Mouse (Mus musculus) layer of hippocampus, postnatal 10 days (tissue): ENCODE results near the gene Samd4b. TPM values are rescaled to one million over a fixed set of nuclear protein-coding genes. Genes with fewer than 3 reads are reported as not detected.

ENCODE experiments used
- DNase-seq, 2 experiments: peaks; one replicate each; pipeline ENCODE4 v3.0.0; 2021; ENCODE audit warnings: low spot score in 2 of 2
- total RNA-seq, 2 experiments: library from RNA; stranded (reverse); gene quantifications; 2 replicates each; pipeline ENCODE4 v1.2.3; 2021

The Samd4b gene
- total RNA-seq, 2 experiments from 2014 or later: 58.4 to 61.9 TPM

DNA sequence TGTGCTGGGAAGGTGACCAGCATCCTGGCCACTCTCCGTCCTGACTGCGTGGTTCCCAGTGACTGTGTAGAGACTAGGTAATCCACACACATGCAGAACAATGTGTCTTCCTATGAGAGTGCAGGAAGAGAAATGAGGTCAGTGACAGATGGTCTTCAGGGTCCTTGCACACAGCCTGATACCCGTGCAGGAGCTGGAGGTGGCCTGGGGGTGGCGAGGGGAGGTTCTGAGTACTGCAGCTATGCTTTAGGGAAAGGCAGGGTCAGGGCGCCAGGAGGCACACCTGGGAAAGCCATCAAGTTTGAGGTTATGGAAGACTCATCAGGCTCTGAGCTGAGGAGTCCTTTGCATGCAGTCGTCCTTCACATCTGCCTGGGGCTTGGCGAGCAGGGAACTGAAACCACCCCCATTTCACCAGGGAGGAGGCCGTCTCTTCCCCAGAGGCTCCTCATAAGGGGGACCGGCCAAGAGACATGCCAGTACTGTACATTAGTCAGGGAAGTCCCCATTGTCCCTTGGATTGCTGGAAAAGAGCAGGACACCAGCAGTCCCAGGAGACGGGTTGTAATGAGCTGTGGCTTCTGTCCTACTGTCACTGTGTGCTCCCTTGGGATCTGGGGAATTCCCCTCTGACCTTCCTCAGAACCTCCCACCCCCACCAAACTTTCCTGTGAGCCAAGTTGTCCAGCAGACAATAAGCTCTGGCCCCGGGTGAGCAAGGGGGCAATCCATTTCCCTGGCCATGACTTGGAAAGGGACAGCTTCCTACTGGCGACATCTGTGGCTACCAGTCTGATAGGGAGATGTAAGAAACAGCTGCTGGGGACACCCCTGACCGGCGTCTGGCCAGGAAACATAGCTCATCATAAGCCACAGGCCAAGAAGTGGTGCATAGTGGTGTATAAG lies 4.5 kb downstream of the Samd4b start:
- peak in 1 of 2 experiments; percentile 14 for DNase-seq

DNA sequence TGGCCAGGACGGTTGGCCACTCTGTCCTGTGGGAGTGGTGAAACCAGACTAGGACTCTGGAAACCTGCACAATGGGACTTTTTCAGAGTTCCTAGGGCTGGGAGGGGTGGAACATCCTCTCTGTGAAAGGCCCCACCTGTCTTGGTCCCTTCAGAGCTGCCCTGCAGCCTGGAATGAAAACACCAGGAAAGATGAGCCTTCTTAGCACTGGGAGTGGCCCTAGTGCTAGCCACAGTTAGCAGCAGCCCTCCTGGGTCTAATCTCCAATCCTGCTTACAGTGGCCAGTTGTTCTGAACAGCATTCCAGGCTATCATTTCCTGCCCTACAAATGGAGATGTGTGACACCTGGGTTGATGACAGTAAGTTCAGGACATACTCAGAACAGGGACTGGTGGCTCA lies 6.1 kb downstream of the Samd4b start:
- DNase-seq: no peak

DNA sequence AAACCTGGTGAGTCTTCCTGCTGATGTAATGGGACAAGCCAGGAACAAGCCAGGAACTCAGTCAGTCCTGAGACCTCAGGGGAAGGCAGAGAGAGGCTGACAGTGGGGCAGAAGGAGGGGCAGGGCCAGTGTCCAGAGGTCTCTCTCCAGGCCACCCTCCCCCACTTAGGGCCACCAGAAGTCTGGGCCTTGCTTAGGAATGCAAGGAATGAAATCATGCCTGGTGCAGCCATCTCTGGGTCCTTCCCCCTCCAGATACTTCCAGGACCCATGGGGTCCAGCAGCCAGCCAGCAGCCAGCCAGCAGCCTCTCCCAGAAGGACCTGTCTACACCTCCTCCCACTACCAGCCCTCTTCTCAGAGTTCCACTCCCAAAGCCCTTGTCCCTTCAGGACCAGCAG lies 10.3 kb downstream of the Samd4b start:
- DNase-seq: no peak

DNA sequence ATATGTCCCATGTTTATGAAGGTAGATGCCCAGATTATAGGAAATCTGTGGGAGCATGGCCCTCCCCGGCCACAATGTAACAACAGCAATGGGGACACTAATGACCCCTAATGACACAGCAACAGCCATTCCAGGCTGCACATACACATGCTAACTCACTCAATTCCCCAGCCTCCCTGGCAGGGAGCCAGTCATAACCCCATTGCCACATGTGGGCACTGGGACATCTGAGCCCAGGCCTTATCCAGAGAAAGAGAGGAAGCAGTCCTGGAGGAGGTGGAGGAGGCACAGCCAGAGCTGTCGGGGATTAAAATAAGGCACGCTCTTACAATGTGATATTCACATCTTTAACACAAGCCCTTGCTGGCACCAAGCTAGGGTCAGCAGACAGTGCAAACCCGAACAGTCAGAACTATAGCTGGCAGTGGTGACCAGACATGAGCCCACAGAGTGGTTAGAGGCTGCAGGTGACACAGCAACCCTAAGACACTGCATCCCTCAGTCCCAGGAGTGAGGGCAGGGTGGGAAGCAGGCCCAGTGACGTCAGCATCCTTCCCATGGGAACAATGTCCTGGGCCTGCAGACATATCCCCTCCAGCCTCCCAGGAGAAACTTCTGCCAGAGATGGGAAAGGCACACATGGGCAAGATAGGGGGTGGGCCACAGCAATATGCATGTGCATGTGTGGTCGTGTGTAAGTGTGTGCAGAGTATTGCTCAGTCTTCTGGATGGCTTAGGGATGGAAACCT lies 11.1 kb downstream of the Samd4b start:
- DNase-seq: no peak

DNA sequence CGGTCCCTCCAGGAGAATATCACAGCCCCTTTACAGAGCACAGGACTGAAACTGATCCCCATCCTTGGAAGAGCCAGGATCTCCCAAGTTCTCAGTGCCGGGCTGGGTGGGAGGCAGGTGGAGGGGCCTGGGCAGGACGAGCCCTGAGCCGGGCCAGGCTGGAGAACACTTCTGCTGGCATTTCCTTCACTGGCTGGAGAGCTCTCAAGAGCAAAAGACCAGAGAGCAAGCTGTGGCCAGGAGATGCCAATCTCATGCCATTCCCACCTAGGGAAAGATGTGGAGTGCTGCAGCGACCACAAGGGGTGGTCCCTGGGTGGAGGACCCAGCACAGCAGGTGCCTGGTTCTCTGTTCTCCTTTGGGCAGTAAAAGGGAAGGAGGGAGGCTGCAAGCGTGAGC lies 12.9 kb downstream of the Samd4b start:
- no peak for DNase-seq

DNA sequence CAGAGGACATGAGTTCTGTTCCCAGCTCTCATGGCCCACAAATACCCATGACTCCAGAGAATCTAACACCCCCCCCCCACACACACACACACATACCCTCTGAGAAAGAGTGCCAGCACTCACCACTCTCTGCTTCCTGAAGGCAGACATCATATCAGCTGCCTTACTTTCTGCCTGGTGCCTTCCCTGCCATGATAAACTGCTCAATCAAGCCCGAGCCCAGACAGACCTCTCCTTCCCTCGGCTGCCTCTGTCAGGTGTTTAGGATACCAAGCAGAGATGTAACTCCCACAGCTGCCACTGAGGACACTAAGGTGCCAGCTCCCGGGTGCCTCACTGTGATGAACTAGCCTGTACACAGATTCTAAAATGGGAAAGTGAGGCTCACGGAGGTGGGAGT lies 13.5 kb downstream of the Samd4b start:
- DNase-seq: no peak

DNA sequence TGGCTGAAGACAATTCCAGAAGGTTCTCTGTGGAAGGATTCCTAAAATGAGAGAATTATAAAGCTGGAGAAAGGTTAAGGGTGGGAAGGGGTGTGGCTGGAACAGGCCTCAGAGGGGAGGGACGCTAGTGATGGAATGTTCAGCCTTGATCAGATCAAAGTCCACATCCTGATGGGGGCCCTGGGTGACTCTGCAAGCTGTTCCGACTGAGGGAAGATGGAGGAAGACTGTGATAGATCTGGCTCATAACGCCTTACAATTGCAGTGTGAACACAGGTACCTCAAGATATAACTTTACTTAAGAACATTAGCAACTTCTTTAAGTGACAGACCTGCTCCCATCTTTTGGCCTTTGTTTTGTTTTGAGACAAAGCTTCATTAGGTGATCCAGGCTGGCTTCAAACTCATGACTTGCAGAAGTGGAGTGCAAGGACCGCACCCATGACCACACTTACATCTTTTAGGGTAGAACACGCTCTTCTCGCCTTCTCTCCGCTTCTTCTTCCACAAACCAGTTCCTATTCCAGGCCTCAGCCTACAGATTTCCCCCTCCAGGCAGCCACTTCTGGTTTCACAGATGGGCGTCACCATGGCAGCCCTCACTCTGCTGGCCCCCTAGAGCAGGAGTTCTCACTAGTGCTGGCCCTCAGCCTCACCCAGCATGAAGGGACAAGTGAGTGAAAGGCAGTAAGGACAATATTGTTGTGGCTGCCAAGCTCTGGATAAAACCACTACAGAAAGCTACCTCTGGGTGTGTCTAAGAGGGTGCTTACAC lies 14.2 kb downstream of the Samd4b start:
- no peak for DNase-seq

DNA sequence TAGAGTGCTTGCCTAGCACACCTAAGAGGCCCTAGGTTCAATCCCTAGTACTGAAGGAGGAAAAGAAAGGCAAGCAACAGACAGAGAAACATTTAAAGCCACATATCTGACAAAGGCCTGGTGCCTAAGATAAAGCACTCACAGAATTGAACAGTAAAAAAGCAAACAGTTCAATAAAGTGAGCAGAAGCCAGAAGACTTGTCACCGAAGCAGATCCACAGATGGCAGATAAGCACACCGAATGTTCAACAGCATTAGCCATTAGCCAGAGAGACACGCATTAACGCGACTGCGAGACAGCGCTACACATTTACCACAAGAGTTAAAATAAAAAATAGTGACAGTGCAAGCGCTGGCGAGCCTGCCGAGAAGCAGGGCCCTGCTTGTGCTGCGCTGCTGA lies 15.1 kb downstream of the Samd4b start:
- no peak for DNase-seq

DNA sequence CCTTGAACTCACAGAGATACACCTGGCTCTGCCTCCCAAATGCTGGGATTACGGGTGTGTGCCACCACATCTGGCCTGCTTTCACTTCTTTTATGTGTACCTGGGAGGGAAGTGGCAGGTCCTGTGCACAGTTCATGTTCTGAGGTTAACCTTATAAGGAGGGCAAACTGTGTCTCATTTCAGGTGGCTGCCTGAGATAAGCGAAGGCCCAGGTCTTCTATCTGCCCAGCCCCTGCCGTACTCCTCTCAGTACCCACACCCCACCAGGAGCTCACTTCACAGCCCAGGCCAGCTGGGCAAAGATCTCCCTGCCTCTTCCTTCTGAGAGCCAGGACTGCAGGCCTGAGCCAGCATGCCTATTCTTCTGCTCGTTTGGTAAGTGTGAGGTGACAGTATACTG lies 16.2 kb downstream of the Samd4b start:
- no peak for DNase-seq

DNA sequence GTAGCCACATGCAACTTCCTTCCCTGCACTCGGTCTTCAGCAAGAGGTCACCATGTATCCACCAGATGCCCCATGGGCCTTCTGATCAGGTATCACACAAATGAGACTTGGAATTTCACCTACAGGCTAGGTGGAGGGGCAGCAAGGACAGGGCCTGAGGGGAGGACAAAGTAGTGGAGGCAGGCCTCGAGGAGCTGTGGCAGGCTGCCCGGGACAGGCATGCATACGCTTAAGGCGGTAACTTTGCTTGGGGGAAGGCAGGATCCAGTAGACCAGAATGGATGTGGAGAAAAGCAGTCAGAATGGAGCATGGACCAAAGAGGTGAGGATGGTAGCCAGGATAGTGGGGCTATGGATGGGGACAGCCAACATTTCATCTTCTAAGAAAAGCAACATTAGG lies 18.1 kb downstream of the Samd4b start:
- no peak for DNase-seq

DNA sequence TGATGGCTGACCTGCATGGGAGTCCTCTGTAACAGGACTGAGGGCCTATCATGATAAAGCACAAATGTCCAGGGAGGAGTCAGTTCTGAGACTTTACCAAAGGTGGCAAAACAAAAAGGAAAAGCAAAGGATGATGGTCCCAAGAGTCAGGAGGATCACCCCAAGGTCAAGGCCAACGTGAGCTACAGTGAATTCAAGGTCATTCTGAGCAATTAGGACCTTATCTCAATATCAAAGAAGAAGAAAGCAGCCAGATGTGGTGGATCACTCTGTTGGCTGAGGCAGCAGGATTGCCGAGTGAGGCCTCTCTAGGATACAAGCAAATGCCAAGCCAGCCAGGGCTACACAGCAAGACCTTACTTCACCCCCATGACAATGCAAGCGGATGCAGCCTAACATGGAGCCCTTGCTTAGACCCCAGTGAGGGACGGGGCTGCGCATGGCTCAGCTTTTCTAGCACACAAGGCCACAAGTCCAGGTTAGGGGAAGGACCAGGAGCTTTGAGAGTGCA lies 19.3 kb downstream of the Samd4b start:
- no peak for DNase-seq

DNA sequence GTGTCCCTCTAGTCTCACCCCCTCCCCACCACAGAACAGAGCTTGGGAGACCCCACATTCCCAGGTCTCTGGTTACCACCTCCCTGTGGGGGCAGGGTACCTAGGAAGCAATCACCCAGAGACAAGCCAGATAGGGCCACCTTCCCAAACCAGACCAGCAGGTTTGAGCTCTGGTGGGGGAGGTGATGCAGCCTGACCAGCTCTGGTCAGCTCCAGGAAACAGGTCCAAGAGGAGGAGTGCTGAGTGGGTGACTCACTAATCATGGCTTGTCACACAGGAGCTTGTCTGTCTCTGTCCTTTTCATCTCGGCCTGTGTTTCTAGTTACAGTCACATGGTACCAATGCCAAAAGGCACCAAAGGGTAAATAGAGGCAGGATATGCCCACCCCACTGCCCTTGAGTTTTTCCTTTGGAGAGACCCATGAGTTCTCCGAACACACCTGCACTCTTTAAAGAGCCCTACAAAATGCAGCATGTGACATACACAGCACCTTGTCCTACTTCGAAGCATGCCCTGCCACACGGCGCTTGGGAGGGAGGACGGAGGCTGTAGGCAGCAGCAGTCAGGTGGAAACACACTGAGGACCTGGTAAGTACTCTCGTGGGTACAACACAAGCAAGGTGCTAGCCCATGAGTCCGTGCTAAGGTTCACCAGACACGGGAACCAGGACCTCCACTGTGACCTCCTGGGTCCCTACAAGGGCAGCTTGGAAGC lies 20.0 kb downstream of the Samd4b start:
- no peak for DNase-seq

DNA sequence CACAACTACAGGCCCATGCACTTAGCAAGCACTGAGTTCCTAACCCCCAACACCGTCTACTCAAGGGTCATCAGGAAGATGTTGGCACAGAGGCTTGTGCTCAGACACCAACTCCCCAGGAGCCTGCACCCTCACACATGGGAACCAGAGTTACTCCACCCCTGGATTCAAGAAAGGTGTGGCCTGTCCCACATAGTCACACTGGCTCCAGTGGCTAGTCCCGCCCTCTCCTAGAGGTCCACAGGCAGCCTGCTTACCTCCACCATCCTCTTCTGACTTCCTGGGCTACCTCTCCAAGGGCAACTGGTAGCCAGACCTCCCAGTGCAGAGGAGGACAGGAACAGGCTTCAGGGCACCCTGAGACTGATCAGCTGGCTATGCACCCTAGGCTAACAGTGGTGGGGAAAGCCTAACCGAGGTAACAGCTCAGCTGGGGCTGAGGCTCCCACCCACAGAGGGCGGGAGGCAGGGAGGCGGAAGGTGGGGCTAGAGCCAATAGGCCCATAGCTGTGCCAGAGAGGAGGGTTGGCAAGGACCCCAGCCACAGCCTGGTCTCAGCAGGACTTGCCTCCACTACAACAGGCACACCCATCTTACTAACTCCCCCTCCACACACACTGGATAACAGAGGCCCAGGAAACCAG lies 21.6 kb downstream of the Samd4b start:
- peak; percentile 67 to 69 for DNase-seq

DNA sequence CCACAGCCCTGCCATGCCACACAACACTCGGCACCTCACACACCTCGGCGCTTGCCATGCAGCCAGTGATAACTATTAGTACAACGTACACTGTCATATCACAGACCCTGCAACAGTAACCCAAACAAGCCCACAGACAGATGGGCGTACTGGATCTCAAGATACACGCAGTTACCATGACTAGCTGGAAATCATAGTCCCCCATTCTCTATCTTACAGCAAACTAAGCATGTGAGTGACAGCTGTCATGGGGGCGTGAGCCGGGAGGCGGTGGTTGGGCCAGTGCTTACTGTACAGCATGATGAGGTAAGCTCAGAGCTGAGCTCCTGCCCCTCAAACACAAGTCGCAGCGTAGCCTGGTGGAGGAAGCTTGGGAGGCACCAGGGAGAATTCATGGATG lies 22.3 kb downstream of the Samd4b start:
- peak; percentile 52 to 58 for DNase-seq

DNA sequence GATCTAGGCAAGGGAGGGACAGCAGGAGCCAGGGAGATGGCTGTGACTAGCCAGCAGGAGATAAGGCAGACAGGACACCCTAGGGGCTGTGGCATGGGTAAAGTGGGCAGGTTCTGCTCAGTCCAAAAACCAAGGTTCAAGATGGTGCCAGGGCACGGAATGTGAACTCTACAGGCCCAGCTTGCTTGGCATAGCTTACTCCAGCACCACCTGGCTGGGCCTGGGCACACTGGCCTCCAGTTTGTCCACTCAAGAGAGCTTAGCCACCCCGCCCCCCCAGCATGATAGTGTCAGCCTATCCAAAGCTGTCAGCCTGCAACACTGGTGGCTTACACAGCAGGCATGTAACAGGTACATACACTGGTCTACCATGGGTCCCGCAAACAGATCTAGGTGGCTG lies 24.7 kb downstream of the Samd4b start:
- no peak for DNase-seq

DNA sequence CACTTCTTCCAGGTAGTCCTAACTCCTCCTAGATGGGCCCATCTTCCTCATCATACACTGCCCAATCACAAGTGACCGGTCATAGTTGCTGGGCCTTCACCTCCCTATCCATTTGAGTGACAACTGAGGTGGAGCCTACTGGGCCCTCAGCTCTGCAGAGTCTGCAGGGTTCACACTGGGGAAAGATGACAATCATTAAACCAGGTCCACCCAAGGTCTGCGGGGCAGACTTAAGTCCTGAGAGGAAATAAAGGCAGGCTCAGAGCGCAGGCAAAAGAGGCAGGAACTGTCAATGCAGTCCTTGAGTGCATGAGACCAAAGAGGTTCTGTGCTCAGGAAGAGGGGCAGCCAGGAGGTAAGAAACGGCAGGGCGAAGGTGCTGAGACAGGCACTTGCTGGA lies 25.3 kb downstream of the Samd4b start:
- no peak for DNase-seq

DNA sequence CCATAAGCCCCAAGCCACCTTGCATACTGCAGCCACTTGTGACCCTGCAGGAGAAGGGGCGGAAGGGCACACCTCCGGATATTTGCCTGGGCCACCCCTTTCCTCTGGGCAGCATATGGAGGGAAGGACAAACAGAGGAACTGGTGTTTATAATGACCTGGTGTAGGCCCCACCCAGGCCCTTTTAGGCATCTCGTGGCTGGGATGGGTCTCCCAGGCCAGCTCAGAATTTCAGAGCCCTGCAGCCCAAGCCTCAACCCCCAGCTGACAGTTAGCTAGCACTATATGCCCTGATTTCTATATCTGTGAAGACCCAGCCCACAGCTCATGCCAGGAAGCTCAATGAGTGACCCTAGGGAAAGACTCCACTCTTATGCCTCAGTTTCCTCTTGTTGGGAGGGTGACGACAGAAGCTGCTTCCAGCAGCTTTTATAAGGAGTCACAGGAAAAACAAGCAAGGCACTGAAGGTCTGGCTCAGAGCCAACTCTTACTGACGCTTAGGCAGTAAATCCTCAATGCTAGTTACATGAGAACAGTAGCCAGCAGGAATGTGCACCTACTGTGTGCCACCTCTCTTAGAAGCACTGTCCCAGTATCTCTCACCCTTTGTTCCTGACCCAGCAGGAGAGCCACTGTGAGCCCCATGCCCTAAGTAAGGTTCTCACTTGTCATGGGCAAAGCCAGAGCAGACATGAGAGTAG lies 26.8 kb downstream of the Samd4b start:
- DNase-seq: no peak

DNA sequence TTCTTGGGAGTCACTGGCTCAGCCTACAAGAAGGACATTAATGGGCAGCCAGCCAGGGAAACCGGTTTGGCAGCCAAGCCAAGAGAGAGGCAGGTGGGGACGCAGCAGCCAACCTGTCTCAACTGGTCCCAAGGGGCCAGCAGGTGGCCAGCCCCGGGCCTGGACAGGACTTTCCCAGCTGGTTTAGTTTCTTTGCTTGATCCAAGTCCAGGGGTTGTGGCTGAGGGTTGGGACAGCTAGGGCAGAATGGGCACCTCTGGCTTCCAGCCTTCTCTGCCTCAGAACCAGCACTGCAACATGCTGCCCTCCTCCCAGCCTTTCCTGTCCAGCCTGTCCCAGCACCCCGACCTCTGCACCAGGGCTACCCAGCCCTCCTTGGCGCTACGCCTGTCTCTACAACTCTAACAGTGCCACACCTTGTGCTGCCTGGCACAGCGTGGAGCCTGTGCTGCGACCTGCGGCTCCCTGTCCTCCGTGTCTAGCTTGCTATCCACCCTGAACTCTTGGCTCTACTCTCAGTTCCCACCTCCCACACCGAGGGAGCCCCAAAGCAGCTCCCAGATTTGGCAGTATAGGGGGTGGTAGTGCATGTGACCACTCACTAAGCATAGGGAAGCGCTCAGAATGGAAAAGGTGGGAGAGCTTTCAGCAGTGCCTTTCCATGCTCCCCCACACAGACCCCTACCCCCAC lies 27.5 kb downstream of the Samd4b start:
- DNase-seq: no peak

DNA sequence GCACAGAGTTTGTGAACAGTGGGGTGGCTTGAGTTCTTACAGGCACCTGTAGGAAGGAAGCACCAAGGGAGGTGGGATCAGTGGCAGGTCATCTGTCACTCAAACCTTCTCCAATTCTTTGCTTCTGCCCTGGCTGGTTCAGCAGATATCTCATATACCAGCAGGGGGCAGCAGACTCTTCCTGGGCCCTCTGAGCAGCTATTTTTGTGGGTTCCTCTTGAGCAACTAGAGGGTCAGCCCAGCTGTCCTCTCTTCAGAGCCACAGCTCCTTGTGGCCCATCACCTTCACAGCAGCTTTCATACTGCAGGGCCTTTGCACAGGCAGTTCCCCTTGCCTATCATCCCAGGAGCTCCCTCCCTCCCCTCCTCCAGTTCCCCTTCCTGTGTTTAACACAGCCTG lies 29.7 kb downstream of the Samd4b start:
- peak; percentile 73 to 78 for DNase-seq
